Mouse (Mus musculus) forebrain, embryonic 12.5 days (tissue): ENCODE results near the gene Slc6a4. TPM values are rescaled to one million over a fixed set of nuclear protein-coding genes. Genes with fewer than 3 reads are reported as not detected.

Source experiments
- ATAC-seq: fragments of 200-750 bp; cut with Nextera tagmentation; 2 replicates; pipeline ENCODE4 v1.8.0; 2017; ENCODE audit warnings: moderate TSS enrichment; ENCODE audit not compliant: low FRiP score
- H3K27ac ChIP-seq: fragments of 300-500 bp; sonication (generic); 2 replicates; pipeline ENCODE4 v1.5.1; 2016; ENCODE audit warnings: mild to moderate bottlenecking
- H3K27me3 ChIP-seq: fragments of 300-500 bp; sonication (generic); 2 replicates; pipeline ENCODE4 v1.6.1; 2016; ENCODE audit warnings: mild to moderate bottlenecking
- H3K36me3 ChIP-seq: fragments of 300-500 bp; sonication (generic); replicated peaks from 2 replicates; pipeline ENCODE4 v1.6.1; 2016; ENCODE audit warnings: mild to moderate bottlenecking
- H3K4me1 ChIP-seq: fragments of 300-500 bp; sonication (generic); 2 replicates; pipeline ENCODE4 v1.6.1; 2016
- H3K4me2 ChIP-seq: fragments of 300-500 bp; sonication (generic); 2 replicates; pipeline ENCODE4 v1.6.1; 2016; ENCODE audit warnings: mild to moderate bottlenecking, moderate library complexity
- H3K4me3 ChIP-seq: fragments of 300-500 bp; sonication (generic); replicated peaks from 2 replicates; pipeline ENCODE4 v1.5.1; 2016; ENCODE audit warnings: mild to moderate bottlenecking
- H3K9ac ChIP-seq: fragments of 300-500 bp; sonication (generic); 2 replicates; pipeline ENCODE4 v1.6.1; 2016; ENCODE audit warnings: mild to moderate bottlenecking
- H3K9me3 ChIP-seq: fragments of 300-500 bp; sonication (generic); 2 replicates; pipeline ENCODE4 v1.6.1; 2016
- WGBS: fragments of 180-500 bp; shearing (Covaris S2); methylation state at CpG from one replicate; pipeline ENCODE4 v1.1.7; 2016; 5-methylcytosine and 5-hydroxymethylcytosine counted together
- polyA plus RNA-seq: library from polyadenylated mRNA; unstranded; fragments of >200 nt; fragmentation: Nextera tagmentation; extraction: Ambion mirVana; gene quantifications from 2 replicates; pipeline ENCODE4 v1.2.1, GENCODE M21; 2016

Gene Slc6a4
- polyA plus RNA-seq, 1 experiment from 2014 or later = 0.37 TPM

DNA sequence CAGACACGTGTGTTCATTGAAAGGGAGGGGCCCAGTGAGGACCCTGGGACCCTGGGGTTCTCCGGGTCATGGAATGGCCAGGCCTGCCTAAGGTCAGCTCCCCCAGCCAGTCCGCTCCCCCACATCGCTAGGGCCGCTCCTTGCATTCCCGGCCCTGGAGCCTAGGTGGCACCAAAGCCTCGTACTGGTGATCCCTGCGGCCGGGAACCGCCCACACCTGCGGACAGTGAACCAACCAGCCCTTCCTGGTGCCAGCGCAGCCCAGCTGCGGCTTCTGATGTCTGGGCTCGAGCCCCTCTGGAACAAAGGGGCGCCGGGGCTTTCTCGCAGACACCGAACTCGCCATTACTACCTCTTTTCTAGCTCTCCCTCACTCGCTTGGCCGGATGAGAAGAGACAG is 1.1 kb upstream of the Slc6a4 start:
- WGBS = under 1% methylated on average over 20 of the region's 21 CpGs
- Histone ChIP-seq H3K4me2 (peak overlapping the region; percentile 80), H3K9me3 (no peaks in the 10 kb centered on the region), H3K36me3 (no peaks in the 10 kb centered on the region), H3K4me1 (peaks cover 15% of the 10 kb centered on the region), H3K27ac (no peak overlapping the region), H3K4me3 (peak overlapping the region; percentile 45), H3K27me3 (peaks cover 69% of the 10 kb centered on the region), H3K9ac (peak overlapping the region; percentile 42; the same call in 1 of the 2 replicates)
- ATAC-seq = 0 out of 2 replicates have a peak, but pooled peaks have one; percentile 57

DNA sequence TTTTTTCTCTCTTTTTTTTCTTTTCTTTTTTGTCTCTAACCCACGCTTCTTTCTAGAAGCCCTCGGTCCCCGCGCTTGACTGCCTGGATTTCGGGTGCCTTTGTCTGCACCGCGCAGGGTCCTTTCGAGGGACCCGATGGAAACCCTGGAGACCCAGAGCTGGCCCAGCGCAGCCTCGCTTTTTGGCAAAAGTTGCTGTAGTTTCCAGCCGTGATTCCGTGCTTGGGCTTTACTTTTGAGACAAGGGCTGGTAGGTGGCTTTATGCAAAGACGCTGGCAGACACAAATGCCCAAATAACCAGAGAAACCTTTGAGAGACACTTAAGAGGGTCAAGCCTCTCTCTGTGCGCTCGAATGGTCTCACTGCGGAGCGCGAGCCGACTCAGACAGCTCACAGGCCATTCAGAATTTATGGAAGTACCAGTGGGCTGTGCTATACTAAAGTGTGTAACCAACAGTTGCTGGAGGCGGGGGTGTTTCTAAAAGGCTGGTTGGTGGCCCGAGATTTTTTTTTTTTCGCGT is 363 bp downstream of the Slc6a4 start:
- no peak overlapping the region for H3K9ac ChIP-seq
- no peaks in the 10 kb centered on the region for H3K9me3 ChIP-seq
- ATAC-seq = no peak
- no peaks in the 10 kb centered on the region for H3K36me3 ChIP-seq
- 8% methylated on average over 24 of the region's 24 CpGs for WGBS
- peak overlapping the region; percentile 80 for H3K4me2 ChIP-seq
- H3K27me3 ChIP-seq = peaks cover 78% of the 10 kb centered on the region
- H3K27ac ChIP-seq = no peak overlapping the region
- H3K4me1 ChIP-seq = peaks cover 15% of the 10 kb centered on the region
- H3K4me3 ChIP-seq = peak overlapping the region; percentile 45

DNA sequence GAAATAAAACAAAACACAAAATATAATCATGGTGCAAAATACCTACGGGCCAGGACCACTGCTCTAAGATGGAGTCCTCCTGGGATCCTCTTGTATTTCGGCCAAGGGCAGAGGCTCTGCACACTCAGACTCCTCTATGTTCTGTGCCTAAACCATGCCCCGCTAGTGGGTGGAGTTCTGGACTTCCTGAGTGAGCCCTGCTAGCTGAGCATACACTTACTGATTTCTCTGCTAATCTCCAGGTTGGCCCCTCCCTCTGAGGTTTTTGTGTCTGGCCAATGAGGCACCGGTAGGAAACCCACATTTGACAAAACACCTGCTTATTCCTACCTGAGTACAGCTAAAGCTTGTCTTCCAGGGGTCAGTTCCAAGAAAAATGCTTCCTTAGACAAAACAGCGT is 2.3 kb downstream of the Slc6a4 start:
- H3K27ac ChIP-seq = no peak overlapping the region
- no peaks in the 10 kb centered on the region for H3K9me3 ChIP-seq
- H3K9ac ChIP-seq = no peak overlapping the region
- H3K27me3 ChIP-seq = peaks cover 72% of the 10 kb centered on the region
- no peak for ATAC-seq
- no peak overlapping the region for H3K4me3 ChIP-seq
- no peak overlapping the region for H3K4me2 ChIP-seq
- H3K36me3 ChIP-seq = no peaks in the 10 kb centered on the region
- H3K4me1 ChIP-seq = peaks cover 15% of the 10 kb centered on the region
- WGBS = 61% methylated on average over 5 of the region's 5 CpGs

DNA sequence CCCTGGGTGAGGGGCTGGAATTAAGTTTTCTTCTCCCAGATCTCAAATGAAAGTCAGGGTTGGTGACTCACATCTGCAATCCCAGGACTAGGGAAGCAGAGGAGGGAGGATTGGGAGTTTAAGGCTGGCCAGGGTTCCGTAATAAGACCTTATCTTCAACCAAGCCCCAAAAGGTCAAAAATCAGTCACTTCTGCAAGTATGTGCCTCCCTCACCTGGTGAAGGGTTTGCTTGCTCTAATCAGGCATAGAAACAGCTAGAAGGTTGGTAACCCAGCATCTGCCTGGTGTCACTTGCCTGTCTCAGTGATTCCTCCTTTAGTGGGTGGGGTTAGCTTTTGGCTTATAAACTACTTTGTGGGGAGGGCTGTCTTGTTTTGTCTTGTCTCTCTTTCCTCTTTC is 4.0 kb downstream of the Slc6a4 start:
- no peak for ATAC-seq
- peaks cover 63% of the 10 kb centered on the region for H3K27me3 ChIP-seq
- 89% methylated on average over 1 of the region's 1 CpGs for WGBS
- peaks cover 12% of the 10 kb centered on the region for H3K4me1 ChIP-seq
- H3K36me3 ChIP-seq = no peaks in the 10 kb centered on the region
- no peak overlapping the region for H3K4me3 ChIP-seq
- no peak overlapping the region for H3K4me2 ChIP-seq
- H3K9ac ChIP-seq = no peak overlapping the region
- H3K27ac ChIP-seq = no peak overlapping the region
- H3K9me3 ChIP-seq = no peaks in the 10 kb centered on the region

DNA sequence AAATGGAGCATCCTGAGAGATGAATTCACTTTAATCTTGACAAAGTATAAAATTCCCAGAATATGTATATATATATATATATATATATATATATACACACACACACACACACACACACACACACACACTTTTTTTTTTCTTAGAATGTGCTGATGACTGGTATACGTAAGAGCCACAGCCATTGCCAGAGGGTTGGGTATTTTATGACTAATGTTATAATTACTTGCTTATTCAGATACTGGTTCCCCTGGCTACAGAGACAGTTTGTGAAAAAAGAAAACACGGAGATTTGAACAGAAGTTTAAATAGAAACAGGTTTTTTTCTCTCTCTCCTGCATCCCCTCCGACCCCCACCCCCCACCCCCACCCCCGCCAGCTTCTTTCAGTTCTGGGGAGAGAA is 7.5 kb downstream of the Slc6a4 start:
- Histone ChIP-seq H3K36me3 (no peaks in the 10 kb centered on the region), H3K27me3 (peaks cover 30% of the 10 kb centered on the region), H3K9ac (no peak overlapping the region), H3K27ac (no peak overlapping the region), H3K9me3 (no peaks in the 10 kb centered on the region), H3K4me2 (no peak overlapping the region), H3K4me3 (no peak overlapping the region), H3K4me1 (no peaks in the 10 kb centered on the region)
- no peak for ATAC-seq
- WGBS = 63% methylated on average over 4 of the region's 4 CpGs

DNA sequence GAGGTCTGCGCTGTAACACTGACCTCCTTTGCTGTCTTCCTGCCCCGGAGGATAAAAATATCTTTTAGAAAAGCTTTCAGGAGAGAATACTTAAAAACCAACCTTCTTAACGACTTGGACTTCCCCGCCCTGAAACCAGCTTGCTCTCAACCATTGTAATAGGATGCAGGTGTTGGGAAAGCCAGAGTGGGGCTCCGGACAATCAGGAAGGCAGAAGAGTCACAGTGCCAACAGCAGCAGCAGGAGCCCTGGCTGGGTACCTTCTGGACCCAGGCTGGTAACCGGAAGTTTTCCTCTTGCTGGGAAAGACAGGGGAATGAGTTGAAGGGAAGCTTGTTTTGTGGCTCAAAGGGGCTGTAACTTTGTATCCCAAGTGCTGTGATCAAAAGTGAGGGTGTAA is 8.2 kb downstream of the Slc6a4 start:
- Histone ChIP-seq H3K27ac (no peak overlapping the region), H3K4me1 (no peaks in the 10 kb centered on the region)
- WGBS = 52% methylated on average over 6 of the region's 6 CpGs

DNA sequence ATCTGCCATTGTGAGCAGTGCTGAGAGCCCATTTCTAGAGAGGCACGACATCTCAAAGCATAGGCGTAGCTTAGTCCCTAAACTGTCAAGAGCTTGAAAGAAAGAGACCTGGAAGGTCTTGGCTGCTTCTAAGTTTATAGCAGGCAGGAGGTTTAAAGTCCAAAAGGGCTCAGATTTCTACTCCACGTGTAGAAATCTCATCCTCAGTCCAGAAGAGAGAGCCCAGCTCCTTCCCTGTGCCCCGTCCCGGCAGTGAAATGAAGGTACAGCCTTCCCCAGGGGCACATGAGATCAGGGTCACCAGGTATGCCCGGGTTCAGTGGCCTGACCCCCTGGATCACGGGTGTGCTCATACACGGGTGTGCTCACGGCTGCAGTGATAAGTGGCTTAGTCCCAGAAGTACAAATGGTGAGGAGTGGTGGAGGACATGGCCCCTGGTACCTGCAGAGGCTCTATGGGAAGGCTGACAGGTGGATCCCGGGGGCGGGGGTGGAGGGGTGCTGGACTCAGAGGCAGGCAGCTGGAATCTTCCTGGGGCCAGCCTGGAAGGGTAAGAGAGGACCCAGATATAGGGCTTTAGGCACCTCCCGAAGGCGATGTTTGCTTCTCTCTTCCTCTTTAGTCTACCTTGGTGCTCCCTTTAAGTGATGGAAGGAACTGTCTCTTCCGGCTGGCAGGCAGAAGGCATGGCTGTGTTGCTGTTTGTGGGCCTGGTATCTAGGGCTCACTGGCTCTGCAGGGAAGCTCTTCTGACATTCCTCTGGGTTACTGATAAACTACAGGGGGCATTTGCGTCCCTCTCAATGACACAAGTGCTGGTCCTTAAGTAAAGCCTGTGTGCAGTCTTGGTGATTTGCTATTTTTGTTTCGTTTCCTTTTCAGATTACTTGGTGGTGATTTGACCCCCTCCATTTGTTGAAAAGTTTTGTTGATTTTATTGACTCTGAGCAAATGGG is 10.9 kb downstream of the Slc6a4 start:
- H3K4me3 ChIP-seq = no peak overlapping the region
- no peak overlapping the region for H3K9ac ChIP-seq
- no peaks in the 10 kb centered on the region for H3K9me3 ChIP-seq
- H3K4me1 ChIP-seq = no peaks in the 10 kb centered on the region
- no peak for ATAC-seq
- no peak overlapping the region for H3K27ac ChIP-seq
- no peak overlapping the region for H3K4me2 ChIP-seq
- H3K27me3 ChIP-seq = 0 out of 2 replicates have a peak, but pooled peaks cover 7% of the 10 kb centered on the region
- WGBS = 81% methylated on average over 16 of the region's 16 CpGs
- no peaks in the 10 kb centered on the region for H3K36me3 ChIP-seq

More for the DNA sequence above, 8.2 kb downstream of the Slc6a4 start:
- Histone ChIP-seq H3K4me3 (no peak overlapping the region), H3K36me3 (no peaks in the 10 kb centered on the region), H3K27me3 (peaks cover 22% of the 10 kb centered on the region), H3K9ac (no peak overlapping the region), H3K4me2 (no peak overlapping the region), H3K9me3 (no peaks in the 10 kb centered on the region)
- no peak for ATAC-seq

DNA sequence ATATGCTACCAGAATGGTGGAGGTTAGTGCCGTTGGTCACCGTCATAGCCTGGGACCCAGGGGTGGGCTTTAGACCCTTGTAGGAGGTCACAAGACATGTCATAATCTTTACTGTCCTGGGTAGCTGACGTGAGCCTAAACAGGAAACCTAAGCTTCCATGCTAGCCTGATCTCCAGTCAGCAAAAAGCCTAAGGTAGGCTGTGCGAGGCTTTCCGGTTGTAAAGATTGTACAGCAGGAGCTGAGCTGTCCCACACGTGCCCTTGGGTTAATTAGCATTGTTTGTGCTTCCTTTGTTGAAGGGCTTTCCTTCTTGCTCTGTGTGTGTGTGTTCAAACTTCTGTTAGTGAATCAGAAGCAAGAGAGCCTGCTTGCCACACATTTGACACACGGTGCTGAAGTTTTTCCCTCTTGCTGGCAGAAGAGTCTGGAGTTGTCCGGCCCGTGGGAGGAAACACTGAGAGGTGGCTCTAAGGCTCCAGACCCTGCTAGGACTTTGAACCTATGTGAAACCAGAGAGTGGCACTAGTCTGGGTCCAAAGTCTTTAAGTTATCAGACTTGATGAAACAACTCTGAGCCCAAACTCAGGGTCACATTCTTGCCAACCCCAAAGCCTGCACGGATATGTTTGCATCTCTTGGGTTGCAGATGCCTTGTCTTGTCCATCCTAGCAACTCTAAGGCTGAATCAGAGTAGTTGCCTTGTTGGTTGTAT is 12.5 kb downstream of the Slc6a4 start:
- H3K9ac ChIP-seq = no peak overlapping the region
- H3K36me3 ChIP-seq = no peaks in the 10 kb centered on the region
- no peaks in the 10 kb centered on the region for H3K9me3 ChIP-seq
- no peak for ATAC-seq
- H3K27ac ChIP-seq = no peak overlapping the region
- H3K4me1 ChIP-seq = no peaks in the 10 kb centered on the region
- WGBS = 79% methylated on average over 10 of the region's 10 CpGs
- H3K4me3 ChIP-seq = no peak overlapping the region
- H3K27me3 ChIP-seq = 0 out of 2 replicates have a peak, but pooled peaks cover 7% of the 10 kb centered on the region
- H3K4me2 ChIP-seq = no peak overlapping the region

DNA sequence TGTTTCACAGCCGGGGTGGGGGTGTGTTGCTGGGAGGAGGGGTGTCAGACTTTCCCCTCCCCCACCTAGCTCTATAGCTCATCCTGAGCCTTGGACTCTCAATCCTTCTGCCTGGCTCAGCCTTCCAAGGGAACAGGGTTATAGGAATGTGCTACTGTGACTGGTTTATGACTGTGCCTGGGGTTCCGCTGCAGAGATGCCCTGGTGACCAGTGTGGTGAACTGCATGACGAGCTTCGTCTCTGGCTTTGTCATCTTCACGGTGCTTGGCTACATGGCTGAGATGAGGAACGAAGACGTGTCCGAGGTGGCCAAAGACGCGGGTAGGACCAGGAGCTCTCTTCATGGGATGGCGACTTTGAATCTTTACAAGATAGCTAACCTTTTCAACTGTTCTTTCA is 19.6 kb downstream of the Slc6a4 start:
- Histone ChIP-seq H3K36me3 (no peaks in the 10 kb centered on the region), H3K4me2 (no peak overlapping the region), H3K27ac (no peak overlapping the region), H3K9me3 (no peaks in the 10 kb centered on the region), H3K4me3 (no peak overlapping the region), H3K27me3 (no peaks in the 10 kb centered on the region), H3K4me1 (no peaks in the 10 kb centered on the region), H3K9ac (no peak overlapping the region)
- WGBS = 86% methylated on average over 11 of the region's 11 CpGs
- ATAC-seq = no peak

DNA sequence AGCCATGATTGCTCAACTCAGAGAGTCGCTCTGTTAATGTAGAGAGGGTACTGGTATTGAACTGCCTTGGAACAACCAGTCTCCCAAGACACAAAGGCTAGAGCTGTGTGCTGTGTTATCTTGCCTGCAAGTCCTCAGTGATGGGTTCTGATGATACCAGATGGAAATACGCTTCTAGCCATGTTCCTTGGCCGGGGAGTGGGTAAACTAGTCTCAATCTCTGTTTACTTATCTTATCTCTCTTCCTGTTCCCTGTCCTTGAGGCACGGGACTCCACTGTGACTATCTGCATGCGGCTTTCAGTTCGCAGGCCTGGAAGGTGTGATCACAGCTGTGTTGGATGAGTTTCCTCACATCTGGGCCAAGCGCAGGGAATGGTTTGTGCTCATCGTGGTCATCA is 21.1 kb downstream of the Slc6a4 start:
- no peaks in the 10 kb centered on the region for H3K9me3 ChIP-seq
- WGBS = 91% methylated on average over 8 of the region's 8 CpGs
- H3K27ac ChIP-seq = no peak overlapping the region
- H3K9ac ChIP-seq = no peak overlapping the region
- no peaks in the 10 kb centered on the region for H3K27me3 ChIP-seq
- H3K36me3 ChIP-seq = no peaks in the 10 kb centered on the region
- H3K4me2 ChIP-seq = no peak overlapping the region
- ATAC-seq = no peak
- no peak overlapping the region for H3K4me3 ChIP-seq
- no peaks in the 10 kb centered on the region for H3K4me1 ChIP-seq

DNA sequence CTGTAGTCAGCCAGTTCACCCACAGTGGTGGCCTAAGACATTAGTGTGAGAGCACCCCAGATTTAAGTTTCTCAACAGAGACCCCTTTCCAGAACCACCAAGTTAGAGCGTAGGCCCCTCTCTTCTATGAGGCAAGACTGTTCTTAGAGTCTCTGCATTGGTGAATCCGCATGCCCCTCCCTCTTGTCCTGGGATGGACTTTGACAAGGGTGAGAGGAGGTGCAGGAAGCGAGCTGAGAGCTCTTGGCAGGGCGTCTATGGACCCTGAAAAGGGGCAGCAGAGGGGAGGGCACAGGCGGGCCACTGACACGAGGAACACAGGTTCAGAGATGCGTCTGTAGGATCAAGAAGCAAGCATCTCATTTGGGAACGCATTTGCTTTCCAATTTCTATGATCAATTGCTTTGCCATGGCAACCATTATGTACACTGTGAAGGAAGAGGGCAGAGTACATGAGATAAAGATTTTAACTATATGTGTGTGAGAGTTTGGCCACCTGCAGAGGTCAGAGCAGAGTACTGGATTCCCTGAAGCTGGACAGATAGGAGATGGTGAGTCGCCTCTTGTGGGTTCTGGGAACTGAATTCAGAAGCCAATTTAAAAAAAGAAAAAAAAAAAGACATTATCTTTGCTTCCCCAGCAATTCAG is 23.5 kb downstream of the Slc6a4 start:
- no peak for ATAC-seq
- WGBS = 79% methylated on average over 9 of the region's 9 CpGs
- H3K36me3 ChIP-seq = no peaks in the 10 kb centered on the region

DNA sequence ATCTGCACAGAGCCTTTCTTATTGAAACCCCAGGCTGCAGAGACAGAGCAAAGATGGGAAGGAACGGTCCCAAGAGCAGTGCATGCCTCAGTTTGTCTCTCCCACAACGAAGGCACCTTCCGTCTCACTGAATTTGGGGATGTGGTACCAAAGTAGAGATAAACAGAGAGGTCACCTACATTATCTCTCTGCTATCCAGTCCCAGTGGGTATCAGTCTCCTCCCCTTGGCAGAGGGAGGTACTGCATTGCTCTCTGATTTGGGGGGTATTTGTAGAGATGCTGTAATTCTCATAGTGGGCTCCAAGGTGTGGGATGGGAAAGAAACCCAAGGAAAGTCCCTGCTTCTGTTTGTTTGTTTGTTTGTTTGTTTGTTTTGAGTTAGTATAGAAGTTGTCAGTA is 28.2 kb downstream of the Slc6a4 start:
- no peak for ATAC-seq
- WGBS = 87% methylated on average over 3 of the region's 3 CpGs

More for the DNA sequence above, 23.5 kb downstream of the Slc6a4 start:
- Histone ChIP-seq H3K4me1 (no peaks in the 10 kb centered on the region), H3K4me3 (no peak overlapping the region), H3K9me3 (no peaks in the 10 kb centered on the region), H3K4me2 (no peak overlapping the region), H3K9ac (no peak overlapping the region), H3K27me3 (no peaks in the 10 kb centered on the region), H3K27ac (no peak overlapping the region)

More for the DNA sequence above, 28.2 kb downstream of the Slc6a4 start:
- no peaks in the 10 kb centered on the region for H3K27me3 ChIP-seq
- no peak overlapping the region for H3K9ac ChIP-seq
- H3K4me2 ChIP-seq = no peak overlapping the region
- no peaks in the 10 kb centered on the region for H3K36me3 ChIP-seq
- H3K4me3 ChIP-seq = no peak overlapping the region
- H3K27ac ChIP-seq = no peak overlapping the region
- H3K4me1 ChIP-seq = no peaks in the 10 kb centered on the region
- no peaks in the 10 kb centered on the region for H3K9me3 ChIP-seq
